Mouse (Mus musculus): ENCODE results near the gene Olfml2b. TPM values are rescaled to one million over a fixed set of nuclear protein-coding genes. Genes with fewer than 3 reads are reported as not detected.

Olfml2b gene
- polyA plus RNA-seq, 1 experiment from 2014 or later: 7.0 TPM

DNA sequence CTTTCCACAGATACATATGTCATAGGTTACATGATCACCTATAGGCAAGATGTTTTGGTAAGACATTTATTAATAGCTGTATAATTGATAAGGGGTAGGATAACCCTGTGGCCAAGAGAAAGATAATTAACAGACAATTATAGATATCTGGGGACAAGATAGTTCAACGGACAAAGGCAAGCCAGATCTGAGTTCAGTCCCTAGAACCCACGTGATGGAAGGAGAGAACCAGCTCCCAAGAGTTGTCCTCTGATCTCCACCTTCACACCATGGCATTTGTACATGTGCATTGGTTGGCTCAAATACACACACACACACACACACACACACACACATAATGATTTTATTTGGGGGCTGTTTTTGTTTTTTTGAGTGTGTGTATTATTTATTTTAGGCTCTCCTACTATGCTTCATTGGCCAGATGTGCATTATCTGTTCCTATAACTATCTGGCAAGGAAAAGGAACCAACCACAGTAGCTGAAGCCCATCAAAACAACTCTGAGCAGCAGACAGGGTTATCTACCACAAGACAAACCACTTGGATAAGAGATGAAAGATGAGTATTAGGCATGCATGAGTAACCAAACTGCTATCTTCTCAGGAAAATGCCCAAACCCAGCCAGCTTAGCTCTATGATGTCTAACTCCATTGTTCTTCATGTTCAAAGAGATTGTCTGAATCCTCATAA is 24.5 kb upstream of the Olfml2b start:
- no peaks in the 10 kb centered on the region for H3K27me3 ChIP-seq (replicated peaks)
- H3K4me3 ChIP-seq (replicated peaks): no peak overlapping the region
- no peaks in the 10 kb centered on the region for H3K4me1 ChIP-seq
- H3K36me3 ChIP-seq: no peaks in the 10 kb centered on the region
- no peak overlapping the region for H3K4me2 ChIP-seq
- 90% methylated on average over 2 of the region's 2 CpGs for WGBS
- no peak overlapping the region for H3K27ac ChIP-seq (replicated peaks)
- no peak for ATAC-seq (ENCODE audit: low FRiP score)
- H3K9me3 ChIP-seq (replicated peaks): 0 out of 2 replicates have a peak, but pooled peaks cover 3% of the 10 kb centered on the region
- no peak overlapping the region for H3K9ac ChIP-seq (replicated peaks)

DNA sequence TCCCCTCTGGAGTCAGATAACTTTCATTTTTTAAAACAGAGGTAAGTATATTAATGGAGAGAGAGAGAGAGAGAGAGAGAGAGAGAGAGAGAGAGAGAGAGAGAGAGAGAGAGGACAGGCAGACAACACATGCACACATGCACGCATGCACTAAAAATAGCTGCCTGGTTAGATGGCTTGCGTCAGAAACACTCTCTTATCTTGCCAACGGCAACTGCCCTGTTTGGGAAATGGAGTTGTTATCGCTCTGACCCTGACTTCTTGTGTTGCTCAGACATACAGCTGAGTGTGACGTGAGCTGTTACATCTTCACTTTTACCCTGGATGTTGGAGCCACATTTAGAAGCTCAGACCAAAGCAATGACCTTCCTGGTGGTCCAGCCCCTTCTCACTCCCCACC is 21.4 kb upstream of the Olfml2b start:
- Histone ChIP-seq H3K9me3 (replicated peaks) (0 out of 2 replicates have a peak, but pooled peaks cover 3% of the 10 kb centered on the region), H3K27me3 (replicated peaks) (no peaks in the 10 kb centered on the region), H3K36me3 (no peaks in the 10 kb centered on the region), H3K4me1 (no peaks in the 10 kb centered on the region), H3K27ac (replicated peaks) (no peak overlapping the region), H3K9ac (replicated peaks) (no peak overlapping the region), H3K4me2 (no peak overlapping the region), H3K4me3 (replicated peaks) (no peak overlapping the region)
- 87% methylated on average over 5 of the region's 5 CpGs for WGBS
- no peak for ATAC-seq (ENCODE audit: low FRiP score)

DNA sequence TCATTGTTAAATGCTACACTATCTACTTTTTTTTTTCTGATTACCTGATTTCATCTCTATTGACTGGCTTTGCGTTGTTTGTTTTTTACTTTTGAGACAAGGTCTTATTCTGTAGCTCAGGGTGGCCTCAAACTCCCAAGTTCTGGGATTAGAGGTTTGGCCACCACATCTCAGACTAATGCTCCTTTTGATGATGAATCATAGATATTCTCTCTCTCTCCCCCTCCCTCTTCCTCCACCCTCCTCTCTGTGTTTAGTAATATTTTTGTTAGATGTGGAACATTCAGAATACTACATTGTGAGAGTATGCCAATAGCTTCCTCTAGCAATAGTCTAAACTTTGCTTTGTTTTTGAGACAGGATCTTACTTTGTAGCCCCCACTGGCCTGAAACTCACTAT is 20.9 kb upstream of the Olfml2b start:
- ATAC-seq (ENCODE audit: low FRiP score): no peak
- Histone ChIP-seq H3K9ac (replicated peaks) (no peak overlapping the region), H3K4me2 (no peak overlapping the region), H3K27me3 (replicated peaks) (no peaks in the 10 kb centered on the region), H3K36me3 (no peaks in the 10 kb centered on the region), H3K27ac (replicated peaks) (no peak overlapping the region), H3K4me3 (replicated peaks) (no peak overlapping the region), H3K9me3 (replicated peaks) (0 out of 2 replicates have a peak, but pooled peaks cover 3% of the 10 kb centered on the region), H3K4me1 (no peaks in the 10 kb centered on the region)
- 100% methylated on average over 1 of the region's 1 CpGs for WGBS

DNA sequence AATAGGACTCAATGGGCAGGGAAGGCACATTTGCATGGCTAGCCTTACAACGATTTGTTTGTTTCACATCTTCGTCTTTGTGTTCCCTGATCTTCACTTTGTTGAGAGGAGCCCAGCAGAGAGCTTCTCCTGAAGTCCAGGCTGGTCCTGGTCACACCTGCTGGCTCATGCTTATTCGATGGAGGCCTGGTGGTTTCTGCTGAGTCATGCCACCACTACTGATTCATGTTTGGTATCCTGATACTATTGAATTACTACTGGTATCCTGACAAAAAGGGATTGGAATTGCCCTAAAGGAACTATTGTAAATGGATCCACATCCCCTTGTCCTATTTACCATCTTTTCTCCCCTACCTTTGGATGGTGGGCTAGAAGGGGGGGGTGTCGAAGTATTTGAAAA is 13.8 kb upstream of the Olfml2b start:
- no peaks in the 10 kb centered on the region for H3K9me3 ChIP-seq (replicated peaks)
- no peak overlapping the region for H3K9ac ChIP-seq (replicated peaks)
- WGBS: 85% methylated on average over 4 of the region's 4 CpGs
- H3K27me3 ChIP-seq (replicated peaks): no peaks in the 10 kb centered on the region
- no peak overlapping the region for H3K27ac ChIP-seq (replicated peaks)
- no peak for ATAC-seq (ENCODE audit: low FRiP score)
- H3K4me2 ChIP-seq: no peak overlapping the region
- no peaks in the 10 kb centered on the region for H3K36me3 ChIP-seq
- no peaks in the 10 kb centered on the region for H3K4me1 ChIP-seq
- no peak overlapping the region for H3K4me3 ChIP-seq (replicated peaks)

DNA sequence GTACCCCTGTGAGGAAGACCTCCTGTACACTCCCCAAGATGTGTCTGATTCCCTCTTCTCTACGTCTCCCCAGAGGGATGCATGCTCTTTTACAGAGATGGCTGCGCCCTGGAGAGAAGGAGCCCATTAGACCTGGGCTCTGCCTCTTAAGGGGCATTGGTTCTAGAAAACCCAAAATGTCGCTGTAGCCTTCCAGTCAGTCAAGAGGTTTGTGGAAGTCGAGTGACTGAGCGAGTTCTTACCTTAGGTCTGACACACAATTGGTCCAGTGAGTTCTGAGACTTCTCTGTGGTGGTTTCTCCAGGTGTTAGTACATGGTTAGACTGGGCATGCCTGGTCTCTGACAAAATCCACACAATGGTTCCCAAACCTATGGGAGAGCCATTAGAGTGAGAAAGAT is 12.8 kb upstream of the Olfml2b start:
- H3K27ac ChIP-seq (replicated peaks): no peak overlapping the region
- no peaks in the 10 kb centered on the region for H3K4me1 ChIP-seq
- no peak for ATAC-seq (ENCODE audit: low FRiP score)
- no peak overlapping the region for H3K4me2 ChIP-seq
- H3K9me3 ChIP-seq (replicated peaks): no peaks in the 10 kb centered on the region
- WGBS: 96% methylated on average over 5 of the region's 5 CpGs
- H3K27me3 ChIP-seq (replicated peaks): no peaks in the 10 kb centered on the region
- no peaks in the 10 kb centered on the region for H3K36me3 ChIP-seq
- no peak overlapping the region for H3K4me3 ChIP-seq (replicated peaks)
- no peak overlapping the region for H3K9ac ChIP-seq (replicated peaks)

DNA sequence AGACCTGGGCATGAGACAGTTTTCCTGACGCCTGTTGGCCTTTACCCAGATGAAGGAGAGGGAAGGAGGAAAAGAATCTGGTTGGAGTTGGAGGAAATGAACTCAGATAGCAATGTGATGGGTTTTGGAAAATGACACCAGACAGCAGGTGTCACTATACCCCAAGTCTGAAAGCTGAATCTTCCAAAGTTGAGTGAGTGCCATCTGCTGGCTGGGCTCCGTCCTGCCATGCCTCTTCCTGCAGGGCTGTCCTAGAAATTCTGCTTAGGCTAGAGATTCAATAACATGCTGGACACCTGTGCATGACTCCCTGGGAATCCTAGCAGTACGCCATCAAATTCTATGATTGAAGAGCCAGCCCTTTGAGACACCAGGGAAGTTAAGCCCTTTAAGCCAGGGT is 11.9 kb upstream of the Olfml2b start:
- WGBS: 15% methylated on average over 3 of the region's 3 CpGs

DNA sequence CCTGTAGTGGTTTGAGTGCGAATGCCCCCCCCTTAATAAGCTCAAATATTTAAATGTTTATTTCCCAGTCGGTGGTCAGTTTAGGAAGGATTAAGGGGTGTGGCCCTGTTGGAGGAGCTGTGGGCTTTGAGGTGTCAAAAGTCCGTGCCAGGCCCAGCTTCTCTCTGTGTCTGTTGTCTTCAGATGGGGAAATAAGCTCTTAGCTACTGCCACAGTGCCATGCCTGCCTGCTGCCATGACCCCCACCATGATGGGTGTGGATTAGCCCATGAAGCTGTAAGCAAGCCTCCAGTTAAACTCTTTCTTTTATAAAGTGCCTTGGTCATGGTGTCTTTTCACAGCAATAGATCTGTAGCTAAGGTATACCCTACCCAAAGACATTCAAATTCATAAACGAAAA is 11.5 kb upstream of the Olfml2b start:
- Histone ChIP-seq H3K27ac (replicated peaks) (no peak overlapping the region), H3K9ac (replicated peaks) (no peak overlapping the region), H3K4me3 (replicated peaks) (no peak overlapping the region), H3K36me3 (no peaks in the 10 kb centered on the region), H3K9me3 (replicated peaks) (no peaks in the 10 kb centered on the region), H3K4me1 (no peaks in the 10 kb centered on the region), H3K4me2 (no peak overlapping the region), H3K27me3 (replicated peaks) (no peaks in the 10 kb centered on the region)
- no peak for ATAC-seq (ENCODE audit: low FRiP score)
- WGBS: 76% methylated on average over 4 of the region's 4 CpGs

More for the DNA sequence above, 11.9 kb upstream of the Olfml2b start:
- Histone ChIP-seq H3K9ac (replicated peaks) (no peak overlapping the region), H3K4me2 (no peak overlapping the region), H3K4me1 (no peaks in the 10 kb centered on the region), H3K27ac (replicated peaks) (no peak overlapping the region), H3K36me3 (no peaks in the 10 kb centered on the region), H3K9me3 (replicated peaks) (no peaks in the 10 kb centered on the region), H3K27me3 (replicated peaks) (no peaks in the 10 kb centered on the region), H3K4me3 (replicated peaks) (no peak overlapping the region)
- ATAC-seq (ENCODE audit: low FRiP score): peak; percentile 65; the same call in 1 of the 2 replicates

DNA sequence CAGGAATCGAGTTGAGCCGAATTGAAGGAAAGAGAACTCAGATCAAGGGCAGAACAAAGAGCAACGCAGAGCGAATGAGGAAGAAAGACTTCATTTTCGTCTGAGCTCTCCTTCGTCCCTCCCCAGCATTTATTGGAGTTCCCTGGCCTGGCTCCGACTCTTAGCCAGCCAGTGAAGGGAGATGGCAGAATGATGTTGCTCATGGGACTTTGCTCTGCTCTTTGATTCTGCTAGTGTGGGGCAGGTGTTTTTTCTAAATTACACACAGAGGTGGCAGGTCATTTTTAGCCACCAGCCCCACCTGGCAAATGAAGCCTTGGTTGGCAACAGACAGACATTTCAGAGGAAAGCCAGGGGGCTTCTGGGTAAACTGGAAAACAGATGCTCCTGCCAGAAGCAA is 5.4 kb upstream of the Olfml2b start:
- H3K27me3 ChIP-seq (replicated peaks): no peaks in the 10 kb centered on the region
- H3K4me1 ChIP-seq: peaks cover 8% of the 10 kb centered on the region; the same call in 1 of the 2 replicates
- WGBS: 64% methylated on average over 7 of the region's 7 CpGs
- no peak overlapping the region for H3K4me3 ChIP-seq (replicated peaks)
- no peak overlapping the region for H3K9ac ChIP-seq (replicated peaks)
- H3K36me3 ChIP-seq: no peaks in the 10 kb centered on the region
- no peak for ATAC-seq (ENCODE audit: low FRiP score)
- no peak overlapping the region for H3K4me2 ChIP-seq
- 0 out of 2 replicates have a peak overlapping the region, but pooled peaks have one; percentile 18 for H3K27ac ChIP-seq (replicated peaks)
- no peaks in the 10 kb centered on the region for H3K9me3 ChIP-seq (replicated peaks)

DNA sequence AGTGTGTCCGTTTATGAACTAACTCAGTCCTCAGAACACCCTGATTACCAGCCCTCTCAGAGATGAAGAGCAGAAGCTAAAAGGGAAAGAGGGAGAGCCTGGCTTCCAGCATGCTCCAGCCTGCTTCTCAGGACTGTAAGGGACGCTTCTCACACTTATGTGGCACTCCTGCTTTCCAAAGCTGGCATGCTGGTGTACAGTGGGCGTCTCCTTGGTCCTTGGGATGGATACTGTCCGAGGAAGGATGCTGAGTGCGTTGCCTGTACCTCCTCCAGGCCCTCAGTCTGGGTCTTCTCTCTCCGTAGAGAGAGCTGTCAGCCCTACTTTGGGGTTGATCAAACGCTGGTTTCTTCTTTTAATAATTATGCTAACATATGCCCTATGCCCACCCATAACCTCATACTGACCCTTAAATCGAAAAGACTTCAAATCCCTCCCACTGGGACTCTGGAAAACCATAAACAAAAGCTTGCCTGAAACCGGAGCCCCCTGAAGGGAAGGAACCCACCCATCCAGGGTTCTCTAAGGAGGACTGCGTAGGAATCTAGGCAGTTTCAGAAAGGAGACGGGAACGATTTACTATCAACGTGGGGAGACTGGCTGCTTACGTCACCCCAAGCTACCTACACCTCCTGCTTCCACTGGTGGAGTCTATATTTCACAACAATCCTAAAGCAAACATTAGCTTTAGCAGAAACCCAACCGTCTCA is 1.7 kb downstream of the Olfml2b start:
- 55% methylated on average over 15 of the region's 15 CpGs for WGBS
- H3K4me1 ChIP-seq: peaks cover 25% of the 10 kb centered on the region
- H3K4me3 ChIP-seq (replicated peaks): 0 out of 2 replicates have a peak overlapping the region, but pooled peaks have one; percentile 2
- peak overlapping the region; percentile 71 for H3K4me2 ChIP-seq
- no peaks in the 10 kb centered on the region for H3K27me3 ChIP-seq (replicated peaks)
- H3K9me3 ChIP-seq (replicated peaks): no peaks in the 10 kb centered on the region
- no peaks in the 10 kb centered on the region for H3K36me3 ChIP-seq
- no peak for ATAC-seq (ENCODE audit: low FRiP score)
- H3K27ac ChIP-seq (replicated peaks): no peak overlapping the region
- no peak overlapping the region for H3K9ac ChIP-seq (replicated peaks)

DNA sequence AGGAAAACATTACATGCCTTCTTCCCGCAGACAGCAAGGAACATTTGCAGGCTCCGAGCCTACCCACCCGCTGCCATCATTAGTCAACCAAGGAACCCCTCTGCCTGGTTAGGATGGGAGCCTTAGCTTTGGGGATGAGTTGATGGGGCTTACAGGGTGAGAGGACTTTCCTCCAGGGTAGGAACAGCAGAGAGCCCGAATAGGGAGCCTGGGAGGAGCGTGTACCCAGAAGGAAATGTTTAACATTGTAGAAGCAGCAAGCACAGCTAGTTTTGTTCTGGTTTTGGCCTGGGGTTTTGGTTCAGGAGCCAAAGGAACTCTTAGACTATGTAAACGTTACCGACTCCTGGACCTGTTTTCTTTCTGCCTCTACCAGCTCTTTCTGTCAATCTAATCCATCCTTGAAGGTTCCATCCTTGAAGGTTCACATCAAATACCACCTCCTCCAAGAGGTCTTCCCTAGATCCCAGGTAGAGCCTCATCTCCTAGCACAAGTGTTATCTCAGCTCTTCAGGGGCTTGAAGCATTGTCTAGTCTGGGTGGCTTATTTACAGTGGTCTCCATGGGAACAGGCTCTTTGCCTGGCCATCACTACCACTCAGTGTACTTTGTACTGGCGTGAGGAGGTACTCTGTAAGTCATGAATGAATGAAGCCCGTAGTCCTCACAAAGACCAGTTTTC is 2.4 kb downstream of the Olfml2b start:
- WGBS: 76% methylated on average over 9 of the region's 9 CpGs
- H3K4me2 ChIP-seq: peak overlapping the region; percentile 71

DNA sequence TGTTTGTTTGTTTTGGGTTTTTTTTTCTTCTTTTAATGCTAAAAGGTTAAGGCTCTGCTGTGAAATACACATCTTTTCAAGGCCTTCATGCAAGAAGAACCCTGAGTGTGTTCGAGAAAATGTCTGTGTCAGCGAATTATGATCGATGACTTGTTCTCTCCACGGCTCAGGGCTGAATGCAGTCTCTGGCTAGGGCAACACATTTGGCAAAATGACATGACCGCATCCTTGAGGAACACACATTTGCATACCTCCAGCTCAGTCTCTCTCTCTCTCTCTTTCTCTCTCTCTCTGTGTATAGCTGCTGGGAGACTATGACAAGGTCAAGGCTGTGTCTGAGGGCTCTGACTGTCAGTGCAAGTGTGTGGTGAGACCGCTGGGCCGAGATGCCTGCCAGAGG is 3.0 kb downstream of the Olfml2b start:
- Histone ChIP-seq H3K4me1 (peaks cover 25% of the 10 kb centered on the region), H3K9ac (replicated peaks) (no peak overlapping the region), H3K4me3 (replicated peaks) (no peak overlapping the region), H3K9me3 (replicated peaks) (no peaks in the 10 kb centered on the region), H3K36me3 (no peaks in the 10 kb centered on the region), H3K27me3 (replicated peaks) (no peaks in the 10 kb centered on the region), H3K27ac (replicated peaks) (no peak overlapping the region), H3K4me2 (peak overlapping the region; percentile 71; the same call in 1 of the 2 replicates)
- ATAC-seq (ENCODE audit: low FRiP score): no peak
- 84% methylated on average over 7 of the region's 7 CpGs for WGBS

More for the DNA sequence above, 2.4 kb downstream of the Olfml2b start:
- ATAC-seq (ENCODE audit: low FRiP score): no peak
- Histone ChIP-seq H3K4me1 (peaks cover 25% of the 10 kb centered on the region), H3K27me3 (replicated peaks) (no peaks in the 10 kb centered on the region), H3K9ac (replicated peaks) (no peak overlapping the region), H3K9me3 (replicated peaks) (no peaks in the 10 kb centered on the region), H3K27ac (replicated peaks) (no peak overlapping the region), H3K36me3 (no peaks in the 10 kb centered on the region), H3K4me3 (replicated peaks) (no peak overlapping the region)

Data from neural tube, embryonic 15.5 days (tissue).